Mouse (Mus musculus) neural tube, embryonic 14.5 days (tissue): Measurements from ENCODE around the gene Ergic1. TPM values are rescaled to one million over a fixed set of nuclear protein-coding genes. Genes with fewer than 3 reads are reported as not detected.

Experiments
- ATAC-seq: fragments of 200-750 bp; cut with Nextera tagmentation; 2 replicates; pipeline ENCODE4 v1.8.0; 2017; ENCODE audit warnings: low read depth, mild to moderate bottlenecking, moderate TSS enrichment, moderate library complexity
- H3K27ac ChIP-seq: fragments of 300-500 bp; sonication (generic); 2 replicates; pipeline ENCODE4 v1.5.1; 2014; ENCODE audit warnings: low read depth, mild to moderate bottlenecking, control low read depth, low read length, moderate library complexity, mixed read lengths
- H3K27me3 ChIP-seq: fragments of 300-500 bp; sonication (generic); 2 replicates; pipeline ENCODE4 v1.6.1; 2014; ENCODE audit warnings: low read length; ENCODE audit not compliant: control insufficient read depth, insufficient read depth
- H3K36me3 ChIP-seq: fragments of 300-500 bp; sonication (generic); 2 replicates; pipeline ENCODE4 v1.6.1; 2014; ENCODE audit warnings: low read length, mixed read lengths; ENCODE audit not compliant: control insufficient read depth, insufficient read depth
- H3K4me1 ChIP-seq: fragments of 300-500 bp; sonication (generic); 2 replicates; pipeline ENCODE4 v1.6.1; 2014; ENCODE audit warnings: low read length; ENCODE audit not compliant: control insufficient read depth, insufficient read depth
- H3K4me2 ChIP-seq: fragments of 300-500 bp; sonication (generic); 2 replicates; pipeline ENCODE4 v1.6.1; 2014; ENCODE audit warnings: mild to moderate bottlenecking, low read depth, low read length, control low read depth
- H3K4me3 ChIP-seq: fragments of 300-500 bp; sonication (generic); 2 replicates; pipeline ENCODE4 v1.5.1; 2014; ENCODE audit warnings: low read depth, low read length, control low read depth, mixed read lengths
- H3K9ac ChIP-seq: fragments of 300-500 bp; sonication (generic); replicated peaks from 2 replicates; pipeline ENCODE4 v1.6.1; 2014; ENCODE audit warnings: low read depth, mild to moderate bottlenecking, control low read depth, low read length, mixed read lengths
- H3K9me3 ChIP-seq: fragments of 300-500 bp; sonication (generic); 2 replicates; pipeline ENCODE4 v1.6.1; 2016; ENCODE audit warnings: low read length; ENCODE audit not compliant: control insufficient read depth
- WGBS: fragments of 180-500 bp; shearing (Covaris S2); extraction: QIAGEN DNeasy Blood & Tissue Kit; methylation state at CpG from one replicate; pipeline ENCODE4 v1.1.7; 2014; 5-methylcytosine and 5-hydroxymethylcytosine counted together
- polyA plus RNA-seq: library from polyadenylated mRNA; unstranded; fragments of >200 nt; fragmentation: Nextera tagmentation; extraction: Ambion mirVana; gene quantifications from 2 replicates; pipeline ENCODE4 v1.2.1, GENCODE M21; 2014

Ergic1 gene
- polyA plus RNA-seq, 1 experiment from 2014 or later = 105 TPM

DNA sequence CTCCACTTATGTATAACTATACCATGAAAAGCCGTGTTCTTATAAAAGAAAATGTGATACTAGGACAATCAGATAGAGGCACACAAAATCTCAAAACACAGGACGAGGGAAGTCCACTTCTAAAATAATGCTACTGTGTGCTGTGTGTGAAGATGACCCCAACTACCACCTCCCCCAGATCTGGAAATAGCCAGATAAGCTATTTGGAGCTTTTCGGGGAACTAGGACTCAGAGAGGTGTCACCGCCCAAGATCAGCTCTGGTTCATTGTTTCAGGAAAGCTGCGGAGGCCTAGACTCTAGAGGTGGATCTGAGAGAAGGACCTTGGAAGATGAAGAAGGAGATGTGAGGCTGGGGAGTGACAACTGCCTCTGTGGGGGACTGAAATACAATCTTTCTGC lies 26.6 kb upstream of the Ergic1 start:
- Histone ChIP-seq H3K36me3 (no peaks in the 10 kb centered on the region), H3K4me2 (no peak overlapping the region), H3K4me3 (no peak overlapping the region), H3K27ac (no peak overlapping the region), H3K4me1 (no peaks in the 10 kb centered on the region), H3K27me3 (no peaks in the 10 kb centered on the region), H3K9ac (no peak overlapping the region), H3K9me3 (no peaks in the 10 kb centered on the region)
- 90% methylated on average over 5 of the region's 5 CpGs for WGBS
- ATAC-seq = no peak

DNA sequence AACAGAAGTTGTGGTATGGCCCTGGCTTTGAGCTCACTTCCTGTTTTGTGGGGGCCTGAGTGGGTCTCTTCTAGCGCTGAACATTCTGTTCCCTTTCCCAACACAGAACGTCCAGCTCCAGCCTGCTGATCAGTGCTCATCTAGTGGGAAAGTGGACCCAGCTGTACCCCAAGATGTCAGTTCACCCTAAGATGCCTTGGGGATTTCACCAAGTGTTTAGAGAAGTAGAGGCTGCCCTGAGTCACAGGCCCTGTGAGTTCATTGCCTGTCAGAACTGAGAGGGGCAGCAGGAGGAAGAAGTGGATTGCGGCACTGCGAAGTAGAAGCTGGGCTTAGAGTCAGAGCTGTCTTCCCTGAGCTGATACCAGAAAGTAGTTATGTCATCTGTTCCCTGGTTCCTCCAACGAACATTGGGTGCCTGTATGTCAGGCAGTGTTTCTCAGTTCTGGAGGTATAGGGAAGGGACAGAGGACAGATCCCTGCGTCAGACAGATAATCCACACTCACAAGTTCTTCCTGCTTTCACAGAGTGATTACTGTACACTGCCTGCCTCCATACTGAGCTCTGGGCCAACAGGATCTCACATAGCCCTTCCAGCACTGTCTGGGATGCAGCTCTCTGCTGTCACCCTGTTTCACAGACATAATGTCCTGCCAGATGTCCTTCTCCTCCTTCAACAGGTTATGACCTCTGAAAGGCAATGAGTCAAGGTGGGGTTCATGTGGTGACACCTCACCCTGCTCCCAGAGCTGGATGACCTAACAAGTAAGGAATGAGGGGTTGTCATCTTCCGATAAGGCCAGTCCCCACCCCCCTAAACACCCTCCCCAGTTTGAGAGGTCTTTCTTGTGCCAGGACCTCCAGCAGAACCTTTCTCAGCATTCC lies 25.8 kb upstream of the Ergic1 start:
- Histone ChIP-seq H3K27ac (no peak overlapping the region), H3K27me3 (no peaks in the 10 kb centered on the region), H3K4me2 (no peak overlapping the region), H3K4me1 (no peaks in the 10 kb centered on the region), H3K36me3 (no peaks in the 10 kb centered on the region), H3K9ac (no peak overlapping the region), H3K9me3 (no peaks in the 10 kb centered on the region), H3K4me3 (no peak overlapping the region)
- WGBS = 87% methylated on average over 7 of the region's 7 CpGs
- no peak for ATAC-seq

DNA sequence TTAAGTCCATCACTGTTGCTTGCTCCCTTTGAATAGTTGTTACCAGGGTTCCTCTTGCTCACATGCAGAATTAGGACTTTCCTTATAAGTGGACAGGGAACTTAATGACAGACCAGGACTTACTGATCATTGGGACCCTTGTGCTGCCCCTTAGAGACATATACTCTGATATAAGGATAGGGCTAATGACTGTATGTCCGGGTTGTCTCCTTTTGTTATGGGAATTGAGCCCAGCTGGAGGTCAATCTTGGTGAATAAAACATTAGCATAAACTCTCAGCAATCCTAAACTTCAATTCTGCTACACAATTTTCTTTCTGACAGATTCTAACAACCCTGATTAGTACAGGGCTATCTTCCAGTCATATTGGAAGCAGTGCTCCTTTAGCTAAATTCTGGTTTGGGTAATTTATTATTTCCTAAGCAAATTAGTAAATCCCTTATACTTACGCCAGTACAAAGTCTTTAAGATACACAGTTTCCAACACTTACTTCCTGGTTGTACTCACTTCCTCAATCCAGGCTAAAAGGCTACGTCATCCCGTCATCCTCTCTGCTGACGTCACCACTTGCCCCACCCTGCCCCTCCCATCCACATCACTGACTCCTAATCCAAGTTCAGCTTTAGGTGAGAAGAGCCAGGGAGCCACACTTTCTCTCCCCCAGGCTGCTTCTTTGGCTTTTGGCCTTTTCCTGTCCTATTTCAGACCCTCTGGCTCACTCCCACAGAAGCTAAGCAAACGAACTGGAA lies 23.4 kb upstream of the Ergic1 start:
- H3K36me3 ChIP-seq = no peaks in the 10 kb centered on the region
- H3K4me2 ChIP-seq = no peak overlapping the region
- WGBS = 31% methylated on average over 6 of the region's 6 CpGs
- H3K4me1 ChIP-seq = no peaks in the 10 kb centered on the region
- no peaks in the 10 kb centered on the region for H3K27me3 ChIP-seq
- ATAC-seq = no peak
- no peak overlapping the region for H3K4me3 ChIP-seq
- no peak overlapping the region for H3K9ac ChIP-seq
- H3K27ac ChIP-seq = no peak overlapping the region
- H3K9me3 ChIP-seq = no peaks in the 10 kb centered on the region

DNA sequence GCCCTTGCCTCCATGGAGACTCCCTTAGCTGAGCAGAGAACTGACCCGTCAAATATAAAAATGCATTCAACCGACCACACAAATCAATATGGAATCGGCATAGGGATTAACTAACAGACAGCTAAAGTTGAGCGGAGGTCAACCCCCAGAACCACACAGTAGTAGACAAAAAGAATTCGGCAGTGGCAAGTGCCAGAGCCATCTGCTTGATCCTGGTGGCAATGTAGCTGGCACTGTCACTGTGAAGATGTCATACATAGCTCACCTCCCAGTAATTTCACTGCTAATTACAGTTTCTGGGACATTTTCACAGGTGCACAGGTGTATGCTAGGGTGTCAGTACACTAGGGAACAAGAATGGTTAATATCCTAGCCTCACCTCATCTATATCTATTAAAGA lies 21.2 kb upstream of the Ergic1 start:
- Histone ChIP-seq H3K27ac (no peak overlapping the region), H3K4me3 (no peak overlapping the region), H3K27me3 (no peaks in the 10 kb centered on the region), H3K4me2 (no peak overlapping the region), H3K36me3 (no peaks in the 10 kb centered on the region), H3K4me1 (no peaks in the 10 kb centered on the region), H3K9me3 (no peaks in the 10 kb centered on the region), H3K9ac (no peak overlapping the region)
- 84% methylated on average over 5 of the region's 5 CpGs for WGBS
- ATAC-seq = no peak

DNA sequence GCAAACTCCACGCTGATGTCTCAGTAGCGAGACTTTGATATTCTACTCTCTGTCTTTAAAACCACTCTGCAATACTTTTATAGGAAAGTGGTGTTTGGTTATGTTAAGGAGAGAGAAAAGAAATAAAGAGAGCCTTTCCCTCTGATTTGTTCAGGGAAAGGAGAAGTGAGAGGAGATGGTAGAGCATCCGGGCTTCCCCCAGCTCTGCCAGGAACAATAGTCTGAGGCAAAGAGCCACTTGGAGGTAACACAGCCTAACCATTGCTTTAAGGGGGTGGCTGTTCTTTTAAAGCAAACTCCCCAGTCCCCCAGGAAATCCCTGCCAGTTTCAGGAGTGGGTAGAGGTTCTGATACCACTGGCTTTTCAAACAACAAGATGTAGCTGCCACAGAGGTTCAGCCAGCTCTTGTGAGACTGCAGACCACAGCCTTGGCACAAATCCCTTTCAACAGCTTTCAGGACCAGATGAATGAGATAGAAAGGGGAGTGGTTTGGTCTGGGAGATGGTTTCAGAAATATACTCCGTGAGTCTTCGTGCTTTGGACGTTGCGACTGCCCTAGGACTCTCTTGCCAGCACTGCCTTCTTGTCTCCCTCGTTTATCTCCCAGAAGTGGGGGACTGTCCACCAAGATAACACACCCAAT lies 16.8 kb upstream of the Ergic1 start:
- Histone ChIP-seq H3K36me3 (no peaks in the 10 kb centered on the region), H3K4me3 (no peak overlapping the region), H3K4me1 (no peaks in the 10 kb centered on the region), H3K9ac (no peak overlapping the region), H3K9me3 (no peaks in the 10 kb centered on the region), H3K4me2 (no peak overlapping the region), H3K27ac (no peak overlapping the region), H3K27me3 (no peaks in the 10 kb centered on the region)
- ATAC-seq = no peak
- 87% methylated on average over 8 of the region's 8 CpGs for WGBS

DNA sequence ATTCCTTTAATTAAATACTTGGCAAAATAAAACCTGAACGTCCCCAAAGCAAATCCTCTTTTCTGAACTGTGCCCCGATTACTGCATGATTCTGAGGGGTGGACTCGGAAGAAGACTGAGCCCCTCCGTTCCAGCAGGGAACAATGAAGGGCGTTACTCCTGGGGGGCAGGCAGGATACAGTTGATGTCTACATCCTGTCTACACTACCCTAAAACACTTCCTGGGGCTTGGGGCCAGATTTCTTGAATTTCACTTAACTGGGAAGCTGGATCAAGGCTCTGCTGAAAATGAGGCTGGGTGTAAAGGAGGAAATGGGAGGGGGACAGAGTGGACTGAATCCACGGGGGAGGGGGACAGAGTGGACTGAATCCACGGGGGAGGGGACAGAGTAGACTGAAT lies 13.5 kb upstream of the Ergic1 start:
- Histone ChIP-seq H3K4me1 (no peaks in the 10 kb centered on the region), H3K4me2 (no peak overlapping the region; the same call in 1 of the 2 replicates), H3K9ac (no peak overlapping the region), H3K27me3 (no peaks in the 10 kb centered on the region), H3K9me3 (no peaks in the 10 kb centered on the region), H3K27ac (no peak overlapping the region), H3K36me3 (no peaks in the 10 kb centered on the region), H3K4me3 (no peak overlapping the region)
- ATAC-seq = no peak
- 37% methylated on average over 7 of the region's 7 CpGs for WGBS

DNA sequence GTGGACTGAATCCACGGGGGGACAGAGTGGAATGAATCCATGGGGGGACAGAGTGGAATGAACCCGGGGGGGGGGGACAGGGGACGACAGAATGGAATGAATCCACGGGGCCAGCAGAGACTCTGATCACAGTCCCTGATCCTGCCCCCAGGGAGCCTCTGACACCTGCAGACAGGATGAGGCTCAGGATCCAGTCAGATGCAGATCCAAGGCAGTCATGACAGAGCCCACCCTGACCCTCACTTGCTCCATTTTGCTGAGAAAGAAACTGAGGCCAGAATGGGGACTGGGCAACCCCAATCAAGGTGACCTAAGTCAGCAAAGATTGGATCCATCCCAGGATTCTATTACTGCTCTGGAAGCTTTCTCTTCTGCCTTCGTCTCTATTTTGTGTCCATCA lies 12.7 kb upstream of the Ergic1 start:
- H3K27me3 ChIP-seq = no peaks in the 10 kb centered on the region
- no peak overlapping the region for H3K4me3 ChIP-seq
- H3K4me1 ChIP-seq = no peaks in the 10 kb centered on the region
- no peak overlapping the region for H3K9ac ChIP-seq
- no peak for ATAC-seq
- H3K4me2 ChIP-seq = no peak overlapping the region
- no peak overlapping the region for H3K27ac ChIP-seq
- WGBS = 12% methylated on average over 5 of the region's 5 CpGs
- no peaks in the 10 kb centered on the region for H3K9me3 ChIP-seq
- H3K36me3 ChIP-seq = no peaks in the 10 kb centered on the region

DNA sequence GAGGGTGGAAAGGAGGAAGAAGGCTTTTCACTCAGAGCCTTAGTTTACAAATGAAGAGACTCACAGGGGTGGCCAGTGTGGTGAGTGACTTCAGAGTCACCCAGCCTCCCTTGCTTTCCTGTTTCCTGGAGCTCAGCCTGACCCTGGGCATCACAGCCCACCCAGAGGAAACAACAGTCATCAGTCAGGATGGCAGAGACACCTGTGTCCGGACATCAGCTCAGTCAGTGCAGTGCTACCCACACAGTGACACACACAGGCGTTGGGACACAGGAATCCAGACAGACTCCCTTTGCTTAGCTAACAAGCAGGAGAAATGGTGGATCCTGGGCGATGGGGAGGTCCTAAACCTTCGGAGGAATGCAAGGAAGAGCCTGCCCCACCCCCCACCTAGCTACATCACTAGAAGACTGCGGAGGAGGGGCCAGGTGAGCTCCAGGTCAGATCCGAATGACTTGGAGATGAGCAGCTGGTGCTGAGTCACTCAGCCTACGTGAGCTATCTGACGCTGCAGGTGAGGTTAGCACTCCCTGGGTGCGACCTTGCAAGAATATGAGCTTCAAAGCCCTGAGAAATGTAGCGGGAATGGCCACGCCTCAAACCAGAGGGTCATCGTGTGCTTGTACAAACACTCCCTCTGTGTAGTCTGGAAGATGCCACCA lies 12.0 kb upstream of the Ergic1 start:
- Histone ChIP-seq H3K9me3 (no peaks in the 10 kb centered on the region), H3K4me2 (no peak overlapping the region), H3K9ac (no peak overlapping the region), H3K27me3 (no peaks in the 10 kb centered on the region), H3K27ac (no peak overlapping the region), H3K4me3 (no peak overlapping the region), H3K4me1 (no peaks in the 10 kb centered on the region), H3K36me3 (no peaks in the 10 kb centered on the region)
- 15% methylated on average over 12 of the region's 12 CpGs for WGBS
- no peak for ATAC-seq
